8 mouse cellular contexts compared by ENCODE assay signal in the genomic region with DNA sequence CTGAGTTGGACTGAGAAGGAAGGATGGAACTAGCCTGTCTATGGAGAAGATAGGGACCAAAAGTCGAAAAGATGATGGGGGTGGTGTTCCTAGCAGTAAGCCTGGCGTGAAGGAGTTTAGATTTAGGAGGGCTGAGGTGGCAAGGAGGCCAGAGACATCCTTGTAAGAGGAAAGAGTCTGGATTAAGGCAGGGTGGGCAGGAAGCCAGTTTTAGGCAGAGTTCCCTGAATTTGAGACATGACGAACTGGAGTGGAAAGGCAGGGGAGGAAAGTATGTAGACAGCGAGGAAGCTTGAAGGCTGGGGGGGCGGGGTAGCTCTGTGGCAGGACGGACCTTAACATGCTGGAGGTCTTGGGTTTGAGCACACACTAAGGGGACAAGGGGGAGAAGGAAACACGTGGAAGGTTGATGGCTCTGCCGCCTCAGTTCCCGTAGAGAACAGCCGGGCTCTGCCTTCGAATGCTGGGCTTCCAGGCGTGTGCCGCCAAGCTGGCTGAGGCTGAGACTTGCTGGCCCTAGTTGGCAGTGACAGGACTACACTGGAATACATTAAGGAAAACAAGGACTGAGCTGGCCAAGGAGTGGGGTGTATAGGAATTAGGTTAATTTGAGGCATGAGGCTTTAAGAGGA. TPM values are rescaled to one million over a fixed set of nuclear protein-coding genes. Genes with fewer than 3 reads are reported as not detected.
DNase-seq lines count a peak whose midpoint lies in the region; ATAC-seq and TF ChIP-seq lines count a peak whose summit lies in the region.

No protein-coding gene starts in this region.

- peak overlapping the region; percentile 90 for H3K4me2 ChIP-seq in heart, embryonic 11.5 days
- H3K4me2 ChIP-seq in CH12.LX (ENCODE audit: insufficient read depth, low read depth, poor library complexity, severe bottlenecking) = peak overlapping the region; percentile 87; the same call in 1 of the 2 replicates
- H3K4me2 ChIP-seq in forebrain, embryonic 16.5 days (ENCODE audit: low read length) = peak overlapping the region; percentile 99
- H3K4me2 ChIP-seq in liver, embryonic 12.5 days = peak overlapping the region; percentile 82

- dilution Hi-C loops in CH12.LX (cut with MboI; ENCODE audit: extremely low pct_ligation_motif_present, extremely low pct_unique_long_range_greater_than_20kb, low sequenced_read_pairs) = no loop called here

- DNase-seq in heart, adult 8-10 months (ENCODE audit: low spot score) = no peak
- DNase-seq in CH12.LX (ENCODE audit: extremely low read depth) = no peak
- no peak for DNase-seq in layer of hippocampus, postnatal 36 days
- no peak for DNase-seq in yolk sac, embryonic 10.5 days (ENCODE audit: low spot score)

- H3K4me3 ChIP-seq in heart, embryonic 11.5 days (ENCODE audit: low read depth, low read length) = peak overlapping the region; percentile 84
- peak overlapping the region in 2 of 3 experiments; percentile 3 to 91 for H3K4me3 ChIP-seq in CH12.LX (replicated peaks in 1 of 3; ENCODE audit: low read depth in 2 of 3, low read length in 2 of 3, poor library complexity in 1 of 3)
- peak overlapping the region; percentile 68 for H3K4me3 ChIP-seq in forebrain, embryonic 16.5 days (replicated peaks; ENCODE audit: low read length)
- H3K4me3 ChIP-seq in liver, embryonic 12.5 days = peak overlapping the region; percentile 88

- peaks cover 27% of the 10 kb centered on the region for H3K79me2 ChIP-seq in CH12.LX (replicated peaks; ENCODE audit: control insufficient read depth, extremely low read depth, insufficient read depth, poor library complexity, severe bottlenecking)

- in situ Hi-C loops in CH12.LX (cut with MboI; ENCODE audit: low pct_ligation_motif_present, low pct_unique_long_range_greater_than_20kb, low sequenced_read_pairs) = no loop called here

- no peaks in the 10 kb centered on the region for H3K27me3 ChIP-seq in heart, embryonic 11.5 days (ENCODE audit: control insufficient read depth, insufficient read depth, low read length)
- H3K27me3 ChIP-seq in CH12.LX (replicated peaks) = no peaks in the 10 kb centered on the region
- no peaks in the 10 kb centered on the region for H3K27me3 ChIP-seq in forebrain, embryonic 16.5 days (replicated peaks; ENCODE audit: control insufficient read depth, insufficient read depth, low read length)
- H3K27me3 ChIP-seq in liver, embryonic 12.5 days (replicated peaks) = peaks cover 4% of the 10 kb centered on the region; the same call in 1 of the 2 replicates

- TF ChIP-seq POLR2A in CH12.LX (IDR thresholded peaks at IDR 0.05; ENCODE audit: low read depth, low read length) = no peak

- peak overlapping the region; percentile 56 for H3K9ac ChIP-seq in heart, embryonic 11.5 days (ENCODE audit: low read depth, low read length)
- no peak overlapping the region for H3K9ac ChIP-seq in CH12.LX (ENCODE audit: insufficient read depth, low read depth)
- 0 out of 2 replicates have a peak overlapping the region, but pooled peaks have one; percentile 14 for H3K9ac ChIP-seq in forebrain, embryonic 16.5 days (replicated peaks; ENCODE audit: low read depth, low read length)
- H3K9ac ChIP-seq in liver, embryonic 12.5 days = peak overlapping the region; percentile 94

- ATAC-seq in heart, embryonic 11.5 days (replicated peaks; ENCODE audit: insufficient number of reproducible peaks, low FRiP score, low TSS enrichment) = no peak
- no peak for ATAC-seq in forebrain, embryonic 16.5 days
- ATAC-seq in liver, embryonic 12.5 days = no peak
- no peak for ATAC-seq in activated CD4-positive, CD25-positive, alpha-beta regulatory T cell, adult 4 months

- no peak for TF ChIP-seq CTCF in CH12.LX (conservative IDR thresholded peaks at IDR 0.05 in 1 of 2, IDR thresholded peaks at IDR 0.05 in 1 of 2; ENCODE audit: low read depth in 2 of 2, low read length in 2 of 2)

- no peak for TF ChIP-seq RAD21 in CH12.LX (IDR thresholded peaks at IDR 0.05; ENCODE audit: low read depth, low read length)

- no peak overlapping the region for H3K27ac ChIP-seq in heart, embryonic 11.5 days (ENCODE audit: low read depth, low read length)
- no peak overlapping the region for H3K27ac ChIP-seq in CH12.LX (ENCODE audit: insufficient read depth, low read depth)
- no peak overlapping the region for H3K27ac ChIP-seq in forebrain, embryonic 16.5 days (ENCODE audit: low read length)
- 0 out of 2 replicates have a peak overlapping the region, but pooled peaks have one; percentile 18 for H3K27ac ChIP-seq in liver, embryonic 12.5 days

- no peak for TF ChIP-seq EP300 in CH12.LX (IDR thresholded peaks at IDR 0.05; ENCODE audit: low read length)

- H3K36me3 ChIP-seq in heart, embryonic 11.5 days (ENCODE audit: control insufficient read depth, insufficient read depth, low read length) = no peaks in the 10 kb centered on the region
- peaks cover 23 to 49% of the 10 kb centered on the region in 2 experiments for H3K36me3 ChIP-seq in CH12.LX (replicated peaks in 1 of 2; ENCODE audit: control insufficient read depth in 1 of 2, insufficient read depth in 1 of 2, low read length in 1 of 2)
- H3K36me3 ChIP-seq in forebrain, embryonic 16.5 days (ENCODE audit: control insufficient read depth, insufficient read depth) = no peaks in the 10 kb centered on the region
- H3K36me3 ChIP-seq in liver, embryonic 12.5 days = peaks cover 48% of the 10 kb centered on the region

- H3K9me3 ChIP-seq in heart, embryonic 11.5 days (replicated peaks; ENCODE audit: control insufficient read depth, low read length) = no peaks in the 10 kb centered on the region
- H3K9me3 ChIP-seq in CH12.LX (replicated peaks; ENCODE audit: low read length) = peaks cover 9% of the 10 kb centered on the region
- no peaks in the 10 kb centered on the region for H3K9me3 ChIP-seq in forebrain, embryonic 16.5 days (ENCODE audit: control insufficient read depth, low read length)
- no peaks in the 10 kb centered on the region for H3K9me3 ChIP-seq in liver, embryonic 12.5 days (replicated peaks)

- H3K4me1 ChIP-seq in heart, embryonic 11.5 days (ENCODE audit: control insufficient read depth, insufficient read depth, low read length) = peaks cover 48% of the 10 kb centered on the region
- peaks cover 20 to 40% of the 10 kb centered on the region in 2 experiments for H3K4me1 ChIP-seq in CH12.LX (ENCODE audit: control insufficient read depth in 1 of 2, insufficient read depth in 2 of 2)
- H3K4me1 ChIP-seq in forebrain, embryonic 16.5 days (replicated peaks; ENCODE audit: control insufficient read depth, insufficient read depth, low read length) = peaks cover 46% of the 10 kb centered on the region
- H3K4me1 ChIP-seq in liver, embryonic 12.5 days = peaks cover 59% of the 10 kb centered on the region

- WGBS in heart, embryonic 11.5 days (ENCODE audit: insufficient replicate concordance) = 32% methylated on average over 13 of the region's 13 CpGs
- WGBS in forebrain, embryonic 16.5 days = 25% methylated on average over 13 of the region's 13 CpGs
- 58% methylated on average over 13 of the region's 13 CpGs for WGBS in liver, embryonic 12.5 days (ENCODE audit: insufficient replicate concordance)

TF ChIP-seq in CH12.LX, 34 proteins besides CTCF, POLR2A, EP300 and RAD21:
- TF ChIP-seq KAT2A (IDR thresholded peaks at IDR 0.05; ENCODE audit: insufficient replicate concordance, low read length) (no peak), TCF12 (IDR thresholded peaks at IDR 0.05; ENCODE audit: low read depth, low read length) (no peak), ZMIZ1 (IDR thresholded peaks at IDR 0.05; ENCODE audit: low read depth, low read length) (no peak), TBP (conservative IDR thresholded peaks at IDR 0.05; ENCODE audit: low read depth, low read length) (no peak), IRF4 (IDR thresholded peaks at IDR 0.05; ENCODE audit: low read depth, low read length) (no peak), RCOR1 (conservative IDR thresholded peaks at IDR 0.05; ENCODE audit: low read depth, low read length) (no peak), GABPA (IDR thresholded peaks at IDR 0.05; ENCODE audit: insufficient replicate concordance, low read depth, low read length) (no peak), JUN (IDR thresholded peaks at IDR 0.05; ENCODE audit: insufficient read depth, low read depth, low read length) (no peak)

RNA-seq across cellular contexts. Expression of gene Fam83d, which starts 2.3 kb away (rescaled TPM):
- polyA plus RNA-seq in heart, embryonic 11.5 days (2014; fragmentation: Nextera tagmentation; extraction: Ambion mirVana) = 50.1 and 54.4 TPM in 2 replicates
- 1 to 10 TPM in 1 of 4 experiments, under 1 TPM in 3; 0.22 to 1.6 (median 0.54) TPM for total RNA-seq in heart, adult 8-10 months (2022)
- total RNA-seq in CH12.LX (2012; rRNA removed) (12.2 and 14.1 TPM in 2 replicates), CH12.LX (2014; rRNA removed) (16.1 and 19.8 TPM in 2 replicates)
- polyA plus RNA-seq in CH12.LX (2012; ENCODE audit: insufficient read length, low read depth) = 12.4 and 15.5 TPM in 2 replicates
- polyA plus RNA-seq in forebrain, embryonic 16.5 days (2015; fragmentation: Nextera tagmentation; extraction: Ambion mirVana) = 18.5 and 20.6 TPM in 2 replicates
- polyA plus RNA-seq in liver, embryonic 12.5 days (2016; fragmentation: Nextera tagmentation; extraction: Ambion mirVana) = 20.7 and 21.7 TPM in 2 replicates
- total RNA-seq in layer of hippocampus, postnatal 36 days (2021) = 1 to 10 TPM; 4.4 to 5.4 TPM
- polyA plus RNA-seq in activated CD4-positive, CD25-positive, alpha-beta regulatory T cell, adult 4 months (2017; shearing (Covaris generic)) = under 1 TPM; 0.77 to 0.96 TPM

RNA-seq across cellular contexts. Expression of gene Dhx35, which starts 24.4 kb away (rescaled TPM):
- 14.2 and 15.3 TPM in 2 replicates for polyA plus RNA-seq in heart, embryonic 11.5 days (2014; fragmentation: Nextera tagmentation; extraction: Ambion mirVana)
- 10 to 100 TPM; 12.3 to 17.6 (median 15.8) TPM for total RNA-seq in heart, adult 8-10 months (2022)
- total RNA-seq in CH12.LX (2012; rRNA removed) (23.7 and 25.3 TPM in 2 replicates), CH12.LX (2014; rRNA removed) (19.7 and 20.2 TPM in 2 replicates)
- 16.7 and 20.2 TPM in 2 replicates for polyA plus RNA-seq in CH12.LX (2012; ENCODE audit: insufficient read length, low read depth)
- 16.5 and 17.7 TPM in 2 replicates for polyA plus RNA-seq in forebrain, embryonic 16.5 days (2015; fragmentation: Nextera tagmentation; extraction: Ambion mirVana)
- polyA plus RNA-seq in liver, embryonic 12.5 days (2016; fragmentation: Nextera tagmentation; extraction: Ambion mirVana) = 5.6 and 7.1 TPM in 2 replicates
- 10 to 100 TPM; 14.6 to 21.0 TPM for total RNA-seq in layer of hippocampus, postnatal 36 days (2021)
- 10 to 100 TPM; 10.0 to 12.4 TPM for polyA plus RNA-seq in activated CD4-positive, CD25-positive, alpha-beta regulatory T cell, adult 4 months (2017; shearing (Covaris generic))
